9 mouse cellular contexts compared by ENCODE assay signal in the genomic region with DNA sequence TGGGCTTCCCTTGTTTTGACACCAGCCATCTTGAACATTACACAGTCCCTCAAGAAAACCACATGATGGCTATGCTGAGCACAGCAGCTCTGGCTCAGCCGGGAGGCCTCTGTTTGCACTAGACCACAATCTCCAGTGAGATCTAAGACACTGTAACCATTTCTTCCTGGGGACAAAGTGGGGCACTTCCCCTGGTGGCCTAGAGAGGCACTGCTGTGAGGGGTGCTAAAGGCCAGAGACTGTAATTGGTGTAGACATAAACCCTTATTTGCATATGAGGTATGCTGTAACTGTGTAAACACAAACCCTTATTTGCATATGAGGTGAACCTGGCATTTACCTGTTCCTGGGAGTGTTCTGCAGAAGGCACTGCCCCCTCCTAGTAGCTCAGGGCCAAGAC.
A peak's percentile ranks its signal among the peaks of the same experiment; 100 is the strongest.
DNase-seq lines count a peak whose midpoint lies in the region; ATAC-seq and TF ChIP-seq lines count a peak whose summit lies in the region.
"Had no signal": no experiment of that assay in that cellular context is flagged by ENCODE, and none has a peak within 500 bp of the region (broad histone marks: within the 10 kb centered on the region; RNA-seq: fewer than 3 reads in every experiment).

No protein-coding gene starts in this region.

- H3K27ac ChIP-seq in heart, embryonic 10.5 days = peak overlapping the region; percentile 37; the same call in 1 of the 2 replicates
- no peak overlapping the region for H3K27ac ChIP-seq in intestine, embryonic 14.5 days (ENCODE audit: low read depth)
- H3K27ac ChIP-seq in small intestine, adult 2 months (ENCODE audit: insufficient read depth, low read depth, low read length) = no peak overlapping the region
- no peak overlapping the region for H3K27ac ChIP-seq in embryonic facial prominence, embryonic 10.5 days (replicated peaks)
- H3K27ac ChIP-seq: midbrain, embryonic 13.5 days had no signal

- TF ChIP-seq CTCF in small intestine, adult 2 months (IDR thresholded peaks at IDR 0.05; ENCODE audit: extremely low read depth, insufficient read length, insufficient replicate concordance, low read depth, low read length) = peak; percentile 36; the same call in 1 of the 2 replicates

- no peak overlapping the region for H3K9ac ChIP-seq in intestine, embryonic 14.5 days (ENCODE audit: low read length)
- H3K9ac ChIP-seq: midbrain, embryonic 13.5 days had no signal

- no peaks in the 10 kb centered on the region for H3K36me3 ChIP-seq in heart, embryonic 10.5 days
- H3K36me3 ChIP-seq in intestine, embryonic 14.5 days (ENCODE audit: control insufficient read depth, insufficient read depth, low read length) = no peaks in the 10 kb centered on the region
- H3K36me3 ChIP-seq in small intestine, adult 2 months (ENCODE audit: control insufficient read depth, insufficient read depth, low read length) = no peaks in the 10 kb centered on the region
- no peaks in the 10 kb centered on the region for H3K36me3 ChIP-seq in embryonic facial prominence, embryonic 10.5 days (replicated peaks)
- H3K36me3 ChIP-seq: midbrain, embryonic 13.5 days had no signal

- H3K4me1 ChIP-seq in heart, embryonic 10.5 days = peaks cover 43% of the 10 kb centered on the region
- 0 out of 2 replicates have a peak, but pooled peaks cover 6% of the 10 kb centered on the region for H3K4me1 ChIP-seq in intestine, embryonic 14.5 days (replicated peaks; ENCODE audit: control insufficient read depth, insufficient read depth, low read length)
- H3K4me1 ChIP-seq in small intestine, adult 2 months (ENCODE audit: control insufficient read depth, insufficient read depth, insufficient read length, low read length) = peaks cover 9% of the 10 kb centered on the region
- H3K4me1 ChIP-seq in embryonic facial prominence, embryonic 10.5 days = peaks cover 35% of the 10 kb centered on the region
- H3K4me1 ChIP-seq: midbrain, embryonic 13.5 days had no signal

- no peak overlapping the region for H3K4me3 ChIP-seq in heart, embryonic 10.5 days
- no peak overlapping the region for H3K4me3 ChIP-seq in intestine, embryonic 14.5 days (ENCODE audit: low read depth, low read length)
- H3K4me3 ChIP-seq in small intestine, adult 2 months (ENCODE audit: low read depth, low read length) = no peak overlapping the region
- H3K4me3 ChIP-seq in embryonic facial prominence, embryonic 10.5 days = no peak overlapping the region
- H3K4me3 ChIP-seq: midbrain, embryonic 13.5 days had no signal

- intact Hi-C loops in heart, postnatal 14 days (cut with DNase I) = loop anchor here (10.0 kb wide), 1 partner anchor 174 kb away; no protein-coding TSS in a partner anchor

- no peak overlapping the region for H3K4me2 ChIP-seq in intestine, embryonic 14.5 days (ENCODE audit: low read length)
- H3K4me2 ChIP-seq: midbrain, embryonic 13.5 days had no signal

- no peaks in the 10 kb centered on the region for H3K27me3 ChIP-seq in heart, embryonic 10.5 days (ENCODE audit: insufficient read depth, poor library complexity, severe bottlenecking)
- no peaks in the 10 kb centered on the region for H3K27me3 ChIP-seq in intestine, embryonic 14.5 days (replicated peaks; ENCODE audit: control insufficient read depth, insufficient read depth, low read length)
- H3K27me3 ChIP-seq in small intestine, adult 2 months (ENCODE audit: control insufficient read depth, insufficient read depth, low read length) = no peaks in the 10 kb centered on the region
- no peaks in the 10 kb centered on the region for H3K27me3 ChIP-seq in embryonic facial prominence, embryonic 10.5 days (replicated peaks; ENCODE audit: low read depth, poor library complexity, severe bottlenecking)
- H3K27me3 ChIP-seq: midbrain, embryonic 13.5 days had no signal

- no peak for TF ChIP-seq POLR2A in small intestine, adult 2 months (IDR thresholded peaks at IDR 0.05; ENCODE audit: low read depth, low read length)

- H3K9me3 ChIP-seq in heart, embryonic 10.5 days = no peaks in the 10 kb centered on the region
- H3K9me3 ChIP-seq in intestine, embryonic 14.5 days (ENCODE audit: control insufficient read depth, low read length) = no peaks in the 10 kb centered on the region
- no peaks in the 10 kb centered on the region for H3K9me3 ChIP-seq in embryonic facial prominence, embryonic 10.5 days
- H3K9me3 ChIP-seq: midbrain, embryonic 13.5 days had no signal

- ATAC-seq in CD4-positive, CD25-positive, alpha-beta regulatory T cell, adult 4 months = peak; percentile 86
- ATAC-seq in intestine, embryonic 14.5 days (replicated peaks; ENCODE audit: low FRiP score, low TSS enrichment, low read depth) = 0 out of 2 replicates have a peak, but pooled peaks have one; percentile 21
- ATAC-seq: midbrain, embryonic 13.5 days had no signal

- WGBS in heart, embryonic 10.5 days = 38% methylated on average over 1 of the region's 1 CpGs
- WGBS in intestine, embryonic 14.5 days = 47% methylated on average over 1 of the region's 1 CpGs
- WGBS in small intestine, adult 2 months = 29% methylated on average over 1 of the region's 1 CpGs
- 60% methylated on average over 1 of the region's 1 CpGs for WGBS in embryonic facial prominence, embryonic 10.5 days

- DNase-seq in heart, embryonic 10.5 days (ENCODE audit: low spot score) = no peak
- no peak for DNase-seq in heart, postnatal 14 days
- DNase-seq in intestine, embryonic 14.5 days (ENCODE audit: low spot score) = no peak
- DNase-seq in neural tube, embryonic 10.5 days (ENCODE audit: extremely low spot score, low spot score) = no peak
- no peak for DNase-seq in adrenal gland, adult (ENCODE audit: inconsistent age in 2 of 2, low spot score in 1 of 2)
- DNase-seq in embryonic facial prominence, embryonic 10.5 days (ENCODE audit: low spot score) = no peak
